Mouse (Mus musculus): ENCODE data around the gene Exosc7.

Gene Exosc7

GRCm38 (mm10) chr9:123112805-123113521 lies at the start of gene Exosc7, which contains the start of gene Zdhhc3:
Gene Exosc7, plus strand, starts transcription at chr9:123113215.
Gene Zdhhc3, minus strand, starts transcription at chr9:123113205.
- DNase-seq = peak; percentile 90

- no peak for DNase-seq
Observed at GRCm38 (mm10) chr9:123079149-123079548, 33.9 kb upstream of the Exosc7 start.

DNA sequence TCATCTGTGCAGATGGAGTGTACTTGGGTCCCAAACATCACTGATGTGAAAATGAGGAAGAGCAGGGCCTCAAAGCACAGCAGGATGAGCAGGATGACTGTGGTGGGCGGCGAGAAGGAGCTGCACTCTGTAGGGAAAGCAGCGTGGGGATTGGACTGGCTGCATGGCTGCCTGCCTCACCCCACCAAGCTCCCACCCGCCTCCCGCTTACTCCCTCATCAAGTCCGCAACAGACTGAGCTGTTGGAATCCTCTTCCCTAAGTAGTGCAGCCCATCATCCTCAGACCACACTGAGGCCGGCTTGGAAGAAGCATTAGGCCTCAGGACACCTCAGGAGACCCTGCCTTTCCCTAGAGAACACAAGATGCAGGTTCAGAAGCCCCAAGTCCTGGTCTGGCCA lies 32.7 kb upstream of the Exosc7 start:
- no peak for DNase-seq

DNA sequence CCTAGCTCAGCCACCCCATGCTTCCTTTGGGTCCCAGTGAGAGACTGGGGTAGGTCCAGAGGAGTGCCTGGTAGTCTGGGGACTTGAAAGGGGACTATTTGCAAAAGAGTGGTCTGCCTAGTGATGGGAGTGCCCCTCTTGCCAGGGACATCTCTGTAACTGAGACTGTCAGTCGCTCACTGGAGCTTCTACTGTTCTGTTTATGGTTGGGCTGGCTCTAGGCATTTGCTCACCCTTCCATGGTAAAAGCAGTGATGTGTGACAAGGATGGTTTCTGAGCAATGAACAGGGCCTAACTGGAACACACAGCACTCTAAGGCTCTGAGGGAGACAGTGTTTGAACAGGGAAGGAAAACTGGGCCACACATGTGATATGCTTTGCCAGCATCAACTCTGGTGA lies 32.2 kb upstream of the Exosc7 start:
- no peak for DNase-seq

DNA sequence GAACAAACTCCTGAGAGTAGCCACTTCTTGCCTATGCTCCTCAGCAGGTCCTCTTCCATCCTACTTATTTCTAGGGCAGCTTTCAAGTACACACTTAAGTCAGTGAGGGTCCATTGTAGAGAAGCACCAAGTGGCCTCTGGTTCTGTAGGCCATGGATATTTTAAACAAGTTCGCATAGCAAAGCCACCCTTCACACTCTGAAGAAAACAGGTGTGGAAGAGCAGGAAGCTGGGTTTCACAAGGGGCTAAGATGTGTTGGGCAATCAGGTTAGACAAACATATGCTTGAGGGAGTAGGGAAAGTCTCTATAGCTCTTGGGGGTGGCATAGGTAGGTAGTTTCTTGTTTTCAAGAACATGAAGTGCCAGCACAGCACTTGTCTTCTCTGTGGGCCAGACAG lies 27.6 kb upstream of the Exosc7 start:
- DNase-seq = no peak

DNA sequence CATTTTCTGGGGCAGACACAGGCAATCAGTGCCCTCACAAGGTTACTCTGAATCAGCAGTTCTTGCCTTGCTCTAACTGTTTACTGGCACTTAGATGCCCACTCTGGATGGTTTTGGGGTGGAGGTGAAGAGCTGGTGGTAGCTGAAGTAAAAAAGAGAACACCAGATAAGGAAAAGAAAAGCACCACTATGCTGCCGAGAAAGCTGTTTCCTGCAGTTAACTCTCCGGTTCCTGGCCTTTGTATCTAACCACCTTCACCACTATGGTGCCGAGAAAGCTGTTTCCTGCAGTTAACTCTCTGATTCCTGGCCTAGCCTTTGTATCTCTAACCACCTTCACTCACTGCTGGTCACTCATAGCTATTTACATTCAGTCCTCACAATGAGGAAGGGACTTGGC lies 25.5 kb upstream of the Exosc7 start:
- DNase-seq = no peak

GRCm38 (mm10) chr9:123090844-123091243 lies 22.2 kb upstream of the Exosc7 start:
- DNase-seq = no peak

- DNase-seq = no peak
Observed at GRCm38 (mm10) chr9:123099631-123100455, 13.2 kb upstream of the Exosc7 start.

GRCm38 (mm10) chr9:123103425-123103824 lies 9.6 kb upstream of the Exosc7 start:
- DNase-seq = no peak

- DNase-seq = no peak
Observed at GRCm38 (mm10) chr9:123104362-123104761, 8.7 kb upstream of the Exosc7 start.

DNA sequence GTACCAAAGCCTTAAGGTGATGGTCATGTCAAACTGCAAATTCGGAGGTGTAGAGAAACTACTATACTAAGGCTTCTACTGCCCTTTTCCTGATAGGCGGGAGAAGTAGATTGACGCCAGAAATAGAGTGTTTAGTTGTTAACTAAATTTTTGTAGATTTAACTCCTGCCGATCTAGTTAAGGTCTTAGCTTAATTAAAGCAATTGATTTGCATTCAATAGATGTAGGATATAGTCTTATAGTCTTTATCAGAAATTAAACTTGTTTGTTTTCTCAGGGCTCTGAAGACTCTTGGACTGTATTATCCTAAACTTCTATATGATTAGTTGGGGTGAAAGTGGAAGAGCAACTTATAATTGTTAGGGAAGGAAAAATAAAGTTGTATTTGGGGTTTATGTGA lies 5.8 kb upstream of the Exosc7 start:
- no peak for DNase-seq

DNA sequence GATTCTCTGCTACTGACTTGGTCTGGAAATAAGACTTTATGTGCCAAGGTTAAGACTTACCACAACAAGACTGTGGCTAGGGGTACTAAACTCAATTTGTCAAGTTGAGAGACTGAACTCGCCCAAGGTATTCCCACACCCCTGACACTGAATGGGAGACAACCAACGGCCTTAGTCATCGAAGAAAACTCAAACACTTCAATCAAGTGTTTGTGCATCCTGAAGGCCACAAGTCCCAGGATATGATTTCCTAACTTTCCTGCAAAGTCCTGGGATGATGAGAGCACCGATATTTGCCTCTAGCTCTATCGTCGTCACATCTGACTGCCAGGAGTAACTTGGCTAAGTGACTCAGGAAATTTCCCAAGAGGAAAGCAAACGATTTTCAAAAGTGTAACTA lies 3.8 kb upstream of the Exosc7 start:
- DNase-seq = no peak

DNA sequence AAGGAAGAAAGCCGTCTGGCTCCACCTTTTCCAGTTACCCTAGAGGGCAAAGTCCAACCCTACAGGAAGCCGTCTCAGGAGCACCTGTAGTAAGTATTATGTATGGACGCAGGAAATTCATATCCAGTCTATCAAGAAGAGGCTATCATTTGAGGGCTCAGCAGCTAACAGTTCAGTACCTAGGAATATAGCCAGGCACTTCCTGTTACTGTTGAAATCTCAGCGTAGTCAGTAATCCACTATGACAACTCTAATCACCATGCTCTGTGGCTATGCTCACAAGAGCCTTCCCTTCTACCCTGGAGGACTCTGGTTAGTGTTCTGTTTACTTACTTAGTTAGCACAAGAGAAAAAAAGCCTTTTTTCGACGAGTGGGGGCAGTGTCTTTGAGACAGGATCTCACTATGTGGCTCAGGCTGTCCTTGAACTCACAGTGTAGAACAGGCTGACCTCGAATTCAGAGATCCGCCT lies 1.2 kb upstream of the Exosc7 start:
- no peak for DNase-seq

DNA sequence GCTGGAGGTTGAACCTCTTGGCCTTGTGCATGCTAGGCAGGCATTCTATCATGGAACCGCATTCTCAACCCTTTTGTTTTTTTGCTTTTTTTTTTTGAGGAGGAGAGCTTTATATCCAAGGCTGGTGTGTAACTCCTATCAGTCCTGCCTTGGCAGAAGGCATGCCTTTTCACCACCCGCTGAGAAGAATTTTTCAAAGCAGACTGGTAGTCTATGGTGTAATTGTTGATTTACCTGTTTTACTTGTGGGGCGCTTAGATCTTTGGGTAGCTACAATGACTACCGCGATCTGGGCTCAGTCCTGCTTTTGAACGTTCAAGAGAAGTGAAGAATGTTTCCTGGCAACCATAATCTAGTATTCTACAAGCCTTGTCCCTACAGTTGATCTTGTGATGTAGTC lies 916 bp downstream of the Exosc7 start:
- peak; percentile 14 for DNase-seq

DNA sequence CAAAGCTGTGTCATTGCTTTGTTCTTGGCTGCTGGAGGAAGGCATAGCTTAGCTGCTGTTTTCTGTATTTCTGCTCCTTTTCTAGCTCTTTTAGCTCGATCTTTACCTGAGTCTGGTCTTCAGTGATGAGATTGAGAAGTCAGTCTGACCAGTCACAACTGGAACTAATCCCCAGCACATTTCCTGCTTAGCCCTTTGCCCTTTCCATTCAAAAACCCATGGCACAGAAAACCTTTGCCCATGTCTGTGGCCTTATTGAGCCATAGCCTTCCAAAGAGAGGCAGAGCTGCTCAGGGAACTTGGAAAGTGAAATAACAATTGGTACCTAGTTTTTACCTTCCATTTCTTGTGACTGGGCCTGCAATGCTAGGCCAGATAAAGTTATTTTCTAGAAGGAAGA lies 2.6 kb downstream of the Exosc7 start:
- DNase-seq = no peak

DNA sequence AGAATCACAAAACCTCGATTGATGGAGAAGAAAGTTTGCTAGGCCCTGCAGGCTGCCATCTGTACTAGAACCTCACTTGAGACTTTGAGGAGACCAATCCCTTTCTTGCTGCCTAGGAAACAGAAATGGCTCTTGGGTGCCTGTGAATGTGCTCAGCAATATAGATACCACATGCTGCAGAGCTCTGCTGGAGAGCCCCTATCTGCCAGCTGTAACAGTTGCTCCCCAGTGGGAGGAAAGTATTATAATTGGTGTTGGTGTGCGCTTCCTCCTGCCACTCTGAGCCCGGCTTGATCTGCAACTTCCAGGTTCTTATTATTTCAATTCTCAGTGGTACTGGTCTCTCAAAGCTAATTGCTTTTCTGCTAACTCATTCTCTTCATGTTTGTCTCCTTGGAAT lies 10.0 kb downstream of the Exosc7 start:
- DNase-seq = no peak

DNA sequence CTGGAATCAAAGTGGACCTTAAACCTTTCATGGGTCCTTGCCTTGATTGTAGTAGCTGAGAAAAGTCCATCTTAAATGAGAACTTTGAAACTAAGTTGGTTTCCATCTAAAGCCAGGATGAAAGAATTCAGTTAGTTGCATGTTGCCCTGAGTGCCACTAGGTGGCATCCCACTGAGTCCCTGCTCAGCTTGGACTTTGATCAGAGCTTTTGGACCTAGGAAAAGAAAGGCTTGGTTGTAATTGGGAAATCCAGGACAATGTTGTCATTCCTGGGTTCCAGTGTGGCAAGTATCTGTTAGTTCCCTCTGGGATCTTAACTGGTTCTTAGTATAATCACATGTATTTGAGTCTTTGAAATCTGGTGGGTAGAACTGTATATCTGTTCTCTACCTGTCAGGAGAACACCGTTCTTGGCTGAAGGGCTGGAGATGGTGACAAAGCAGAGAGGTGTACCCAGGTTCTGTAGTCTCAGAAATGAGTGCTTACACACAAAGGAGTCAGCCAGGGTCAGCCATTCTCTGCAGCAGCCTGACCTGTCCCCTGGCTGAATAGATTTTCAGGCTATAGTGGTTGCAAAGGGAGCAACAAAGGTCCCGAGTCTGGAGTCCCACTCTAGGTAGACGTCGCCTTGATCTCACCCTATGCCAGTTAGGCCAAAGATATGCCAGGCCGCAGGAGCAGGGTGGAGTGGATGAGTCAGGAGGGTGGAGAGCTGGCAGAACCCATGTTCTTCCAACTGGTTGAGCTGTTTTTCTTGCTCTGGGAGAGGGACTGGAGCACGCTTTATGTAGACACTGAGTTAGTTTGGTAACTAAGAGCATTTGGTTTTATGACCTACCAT lies 10.8 kb downstream of the Exosc7 start:
- no peak for DNase-seq

- DNase-seq = no peak
Observed at GRCm38 (mm10) chr9:123124413-123124981, 11.5 kb downstream of the Exosc7 start.

DNA sequence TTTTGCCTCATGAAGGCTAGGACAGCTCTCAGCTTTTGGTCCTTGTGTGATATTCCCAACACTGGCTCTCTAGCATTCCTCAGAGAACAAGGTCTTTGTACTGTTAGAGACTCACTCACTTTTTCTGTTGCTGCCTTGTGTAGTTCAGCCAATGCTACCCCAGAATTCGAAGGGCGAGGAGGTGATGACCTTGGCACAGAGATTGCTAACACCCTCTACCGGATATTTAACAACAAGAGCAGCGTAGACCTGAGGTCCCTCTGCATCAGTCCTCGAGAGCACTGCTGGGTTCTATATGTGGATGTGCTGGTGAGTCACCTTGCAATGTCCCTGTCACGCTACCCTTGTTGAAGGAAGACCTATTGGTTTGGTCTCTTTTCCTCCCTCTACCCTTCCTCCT lies 14.6 kb downstream of the Exosc7 start:
- DNase-seq = no peak

DNA sequence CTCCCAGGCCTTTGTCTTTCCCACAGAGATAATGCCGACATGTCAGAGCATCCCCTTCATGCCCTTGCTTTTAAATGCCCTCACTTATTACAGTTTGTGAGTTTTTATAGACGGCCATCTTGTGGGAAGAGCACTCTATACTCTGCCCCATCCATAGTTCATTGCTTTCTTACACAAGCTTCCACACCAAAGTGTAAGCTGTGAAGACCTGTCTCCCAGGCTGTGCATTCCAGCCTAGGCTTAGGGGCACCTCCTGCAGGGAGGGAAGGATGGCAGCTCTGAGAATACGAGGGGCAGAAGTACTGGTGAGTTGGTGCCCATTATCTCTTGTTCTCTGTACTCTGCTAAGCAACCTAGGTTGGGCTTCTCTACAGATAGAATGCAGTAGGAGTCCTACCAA lies 20.0 kb downstream of the Exosc7 start:
- DNase-seq = no peak

DNA sequence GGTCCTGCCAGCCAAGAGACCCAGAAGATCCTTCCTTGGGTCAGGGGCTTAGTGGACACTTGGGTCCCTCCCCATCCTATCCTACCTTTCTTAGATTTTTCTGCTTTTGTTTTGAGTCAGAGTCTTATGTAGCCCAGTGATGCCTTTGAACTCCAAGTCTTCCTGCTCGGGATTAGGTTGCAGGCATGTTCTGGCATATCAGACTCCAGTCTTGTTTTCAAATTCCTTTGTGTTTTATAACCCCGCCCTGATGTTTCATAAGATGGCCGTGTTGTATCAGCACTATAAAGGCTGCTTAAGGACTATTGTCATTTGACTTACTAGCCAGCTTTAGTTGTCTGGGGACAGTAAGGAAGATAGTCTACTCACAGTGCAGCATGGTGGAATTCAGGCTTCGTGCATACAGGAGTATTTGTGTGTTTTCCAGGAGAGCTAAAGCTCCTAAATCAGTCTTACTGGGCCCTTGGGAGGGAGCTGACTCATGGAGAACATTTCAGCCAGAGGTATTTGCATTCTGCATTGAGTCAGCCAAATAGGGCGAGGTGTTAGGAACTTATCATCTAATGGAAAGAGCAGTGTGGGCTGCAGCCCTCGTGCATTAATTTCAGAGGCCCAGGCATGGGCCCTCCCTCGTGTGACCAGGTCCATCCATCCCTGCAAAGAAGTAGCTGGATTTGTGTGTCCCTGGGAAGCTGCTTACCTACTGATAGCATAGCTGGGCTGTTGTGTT lies 24.1 kb downstream of the Exosc7 start:
- DNase-seq = no peak

DNA sequence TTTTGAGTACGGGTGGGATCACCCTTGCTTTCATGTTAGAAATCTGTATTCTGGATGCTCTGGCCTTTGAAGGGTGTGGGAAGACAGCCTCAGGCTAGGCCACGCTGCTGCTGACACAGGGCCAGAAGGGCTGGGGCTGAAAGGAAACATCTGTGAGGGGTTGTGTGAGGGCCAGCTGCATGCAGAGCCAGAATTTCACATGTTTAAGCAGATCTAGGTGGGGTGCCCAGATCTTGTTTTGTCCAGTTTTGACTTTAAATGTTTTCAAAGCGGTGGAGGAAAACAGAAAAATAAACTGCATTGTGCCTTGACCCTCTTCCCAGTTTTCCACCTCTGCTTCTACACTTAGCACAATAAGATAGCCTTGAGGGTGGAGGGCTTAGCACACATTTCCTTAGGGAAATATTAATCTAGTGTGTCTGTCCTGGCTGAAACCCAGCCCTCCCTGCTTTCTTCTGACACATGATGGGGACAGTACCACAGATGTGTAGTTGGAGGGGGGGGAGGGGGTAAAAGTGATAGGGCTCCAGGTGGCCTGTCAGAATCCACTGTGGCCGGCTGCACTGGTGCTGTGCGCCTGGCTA lies 26.0 kb downstream of the Exosc7 start:
- no peak for DNase-seq
